Mouse (Mus musculus) midbrain, postnatal 0 days (tissue): ENCODE data around the gene Tspoap1. TPM values are rescaled to one million over a fixed set of nuclear protein-coding genes. Genes with fewer than 3 reads are reported as not detected.

Experiments
- ATAC-seq: fragments of 200-750 bp; cut with Nextera tagmentation; 2 replicates; pipeline ENCODE4 v1.8.0; 2017; ENCODE audit warnings: moderate number of reproducible peaks, mild to moderate bottlenecking, moderate TSS enrichment, moderate library complexity; ENCODE audit not compliant: low FRiP score
- DNase-seq: peaks from one replicate; pipeline ENCODE4 v3.0.0-alpha.2; 2015; ENCODE audit warnings: low spot score
- H3K27ac ChIP-seq: fragments of 300-500 bp; sonication (generic); 2 replicates; pipeline ENCODE4 v1.5.1; 2014; ENCODE audit warnings: low read depth, mild to moderate bottlenecking, low read length, mixed read lengths
- H3K27me3 ChIP-seq: fragments of 300-500 bp; sonication (generic); 2 replicates; pipeline ENCODE4 v1.6.1; 2014; ENCODE audit warnings: low read length, control low read depth, mixed read lengths; ENCODE audit not compliant: insufficient read depth
- H3K36me3 ChIP-seq: fragments of 300-500 bp; sonication (generic); 2 replicates; pipeline ENCODE4 v1.6.1; 2014; ENCODE audit warnings: low read length, control low read depth, mixed read lengths; ENCODE audit not compliant: insufficient read depth
- H3K4me1 ChIP-seq: fragments of 300-500 bp; sonication (generic); 2 replicates; pipeline ENCODE4 v1.6.1; 2014; ENCODE audit warnings: mild to moderate bottlenecking, control low read depth, antibody characterized with exemption, low read length, mixed read lengths; ENCODE audit not compliant: insufficient read depth
- H3K4me2 ChIP-seq: fragments of 300-500 bp; sonication (generic); 2 replicates; pipeline ENCODE4 v1.6.1; 2014; ENCODE audit warnings: low read depth, mild to moderate bottlenecking, low read length, mixed read lengths; ENCODE audit not compliant: poor library complexity, severe bottlenecking
- H3K4me3 ChIP-seq: fragments of 300-500 bp; sonication (generic); 2 replicates; pipeline ENCODE4 v1.5.1; 2014; ENCODE audit warnings: low read depth, mild to moderate bottlenecking, low read length, moderate library complexity
- H3K9ac ChIP-seq: fragments of 300-500 bp; sonication (generic); replicated peaks from 2 replicates; pipeline ENCODE4 v1.6.1; 2014; ENCODE audit warnings: mild to moderate bottlenecking, low read length, moderate library complexity, mixed read lengths; ENCODE audit not compliant: poor library complexity, severe bottlenecking
- H3K9me3 ChIP-seq: fragments of 300-500 bp; sonication (generic); 2 replicates; pipeline ENCODE4 v1.6.1; 2016; ENCODE audit warnings: low read length, control low read depth
- CTCF ChIP-seq: IDR thresholded peaks from 2 replicates; pipeline ENCODE4 v1.5.1; 2016; ENCODE audit warnings: antibody characterized with exemption, mild to moderate bottlenecking
- WGBS: fragments of 180-500 bp; shearing (Covaris S2); extraction: QIAGEN DNeasy Blood & Tissue Kit; methylation state at CpG from one replicate; pipeline ENCODE4 v1.1.7; 2014; 5-methylcytosine and 5-hydroxymethylcytosine counted together
- polyA plus RNA-seq: library from polyadenylated mRNA; unstranded; fragments of >200 nt; fragmentation: Nextera tagmentation; extraction: Ambion mirVana; gene quantifications from 2 replicates; pipeline ENCODE4 v1.2.1, GENCODE M21; 2015
- total RNA-seq: library from RNA; depleted of rRNA; stranded (reverse); fragments of >200 nt; gene quantifications from 2 replicates; pipeline ENCODE4 v1.2.3, GENCODE M21; 2014

The Tspoap1 gene
- total and polyA plus RNA-seq, 2 experiments from 2014 or later = 57.8 to 206 TPM

DNA sequence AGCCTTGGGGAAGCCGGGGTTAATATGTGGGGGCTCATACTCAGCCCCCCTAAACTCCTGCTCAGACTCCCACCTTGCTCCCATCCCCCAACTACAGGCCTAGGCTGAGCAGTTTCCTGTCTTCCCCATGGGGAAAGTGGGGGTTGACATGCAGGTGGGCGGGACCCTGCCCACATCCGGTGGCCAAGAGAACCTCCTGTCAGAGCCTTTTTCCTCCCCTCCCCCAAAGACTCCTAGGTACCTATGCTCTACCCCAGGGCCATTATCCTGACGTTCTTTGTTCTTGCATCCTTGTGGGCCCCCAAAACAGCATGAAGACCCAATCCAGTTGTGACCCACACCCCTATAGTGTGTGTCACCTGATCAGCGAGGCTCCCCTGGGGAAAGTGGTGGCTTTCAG is 5.7 kb upstream of the Tspoap1 start:
- Histone ChIP-seq H3K27ac (no peak overlapping the region), H3K27me3 (no peaks in the 10 kb centered on the region), H3K4me2 (no peak overlapping the region), H3K9me3 (no peaks in the 10 kb centered on the region), H3K4me1 (no peaks in the 10 kb centered on the region), H3K36me3 (no peaks in the 10 kb centered on the region), H3K9ac (no peak overlapping the region), H3K4me3 (no peak overlapping the region)
- ATAC-seq (no peak), DNase-seq (no peak)
- no peak for TF ChIP-seq CTCF
- WGBS = 72% methylated on average over 5 of the region's 5 CpGs

DNA sequence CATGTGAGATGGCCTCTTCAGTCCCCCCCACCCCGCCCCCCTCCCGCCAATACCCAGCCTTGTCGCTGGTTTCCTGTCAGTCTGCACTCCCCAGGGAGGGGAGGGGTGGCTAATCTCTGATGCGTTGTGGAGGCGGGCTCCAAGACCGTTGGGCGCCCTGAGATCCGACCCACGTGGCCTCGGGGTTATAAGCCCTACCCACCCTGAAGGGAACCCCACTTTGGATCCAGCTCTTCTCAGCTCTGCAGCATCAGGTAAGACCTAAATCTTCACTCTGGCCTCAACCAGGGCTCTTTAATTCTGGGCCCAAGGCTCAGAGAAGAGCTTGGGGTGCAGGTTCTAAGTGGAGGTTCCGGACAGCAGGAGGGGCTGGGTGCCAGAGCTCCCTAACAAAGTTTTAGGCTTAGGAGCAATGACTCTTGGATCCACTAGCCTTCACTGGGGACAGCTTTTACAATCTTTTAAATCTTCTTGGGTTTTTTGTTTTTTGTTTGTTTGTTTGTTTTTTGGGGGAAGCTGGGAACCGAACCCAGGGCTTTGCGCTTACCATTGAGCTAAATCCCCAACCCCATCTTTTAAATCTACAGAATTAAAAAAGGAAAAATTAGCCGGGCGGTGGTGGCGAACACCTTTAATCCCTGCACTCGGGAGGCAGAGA is 4.9 kb upstream of the Tspoap1 start:
- Histone ChIP-seq H3K27me3 (no peaks in the 10 kb centered on the region), H3K4me2 (no peak overlapping the region), H3K4me1 (no peaks in the 10 kb centered on the region), H3K27ac (no peak overlapping the region), H3K36me3 (no peaks in the 10 kb centered on the region), H3K4me3 (no peak overlapping the region), H3K9me3 (no peaks in the 10 kb centered on the region), H3K9ac (no peak overlapping the region)
- WGBS = 81% methylated on average over 15 of the region's 17 CpGs
- TF ChIP-seq CTCF = no peak
- DNase-seq (no peak), ATAC-seq (no peak)

DNA sequence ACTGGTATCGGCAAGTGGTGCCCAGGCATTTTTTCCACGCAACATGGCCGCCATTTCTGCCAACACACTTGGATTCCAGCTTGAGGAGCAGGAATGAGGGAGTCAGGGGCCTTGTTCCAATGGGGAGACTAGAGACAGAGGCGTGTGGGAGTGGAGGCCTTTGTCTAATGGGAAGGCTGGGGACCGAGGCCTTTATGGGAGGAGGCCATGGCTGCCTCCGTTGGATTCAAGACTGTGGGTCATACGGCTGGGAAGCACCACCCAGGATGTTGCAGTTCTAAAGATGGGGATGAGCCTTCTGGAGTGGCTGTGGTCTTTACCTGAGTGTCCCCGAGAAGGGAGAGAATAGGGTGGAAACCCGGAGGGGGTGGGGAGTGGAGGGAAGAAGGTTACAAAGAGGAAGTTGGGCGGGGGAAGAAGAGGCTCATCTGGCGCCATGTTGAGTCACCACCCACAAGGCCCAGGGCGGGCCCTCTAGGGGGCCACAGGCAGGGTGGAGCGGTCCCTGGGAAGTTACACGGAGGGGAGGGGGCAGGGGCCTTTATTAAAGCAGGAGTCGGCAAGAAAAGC is 4.0 kb upstream of the Tspoap1 start:
- no peak for TF ChIP-seq CTCF
- Histone ChIP-seq H3K4me2 (no peak overlapping the region), H3K9me3 (no peaks in the 10 kb centered on the region), H3K4me1 (no peaks in the 10 kb centered on the region; the same call in 1 of the 2 replicates), H3K27ac (no peak overlapping the region), H3K27me3 (no peaks in the 10 kb centered on the region), H3K36me3 (no peaks in the 10 kb centered on the region), H3K4me3 (no peak overlapping the region), H3K9ac (no peak overlapping the region)
- 81% methylated on average over 15 of the region's 15 CpGs for WGBS
- no peak for DNase-seq
- no peak for ATAC-seq

DNA sequence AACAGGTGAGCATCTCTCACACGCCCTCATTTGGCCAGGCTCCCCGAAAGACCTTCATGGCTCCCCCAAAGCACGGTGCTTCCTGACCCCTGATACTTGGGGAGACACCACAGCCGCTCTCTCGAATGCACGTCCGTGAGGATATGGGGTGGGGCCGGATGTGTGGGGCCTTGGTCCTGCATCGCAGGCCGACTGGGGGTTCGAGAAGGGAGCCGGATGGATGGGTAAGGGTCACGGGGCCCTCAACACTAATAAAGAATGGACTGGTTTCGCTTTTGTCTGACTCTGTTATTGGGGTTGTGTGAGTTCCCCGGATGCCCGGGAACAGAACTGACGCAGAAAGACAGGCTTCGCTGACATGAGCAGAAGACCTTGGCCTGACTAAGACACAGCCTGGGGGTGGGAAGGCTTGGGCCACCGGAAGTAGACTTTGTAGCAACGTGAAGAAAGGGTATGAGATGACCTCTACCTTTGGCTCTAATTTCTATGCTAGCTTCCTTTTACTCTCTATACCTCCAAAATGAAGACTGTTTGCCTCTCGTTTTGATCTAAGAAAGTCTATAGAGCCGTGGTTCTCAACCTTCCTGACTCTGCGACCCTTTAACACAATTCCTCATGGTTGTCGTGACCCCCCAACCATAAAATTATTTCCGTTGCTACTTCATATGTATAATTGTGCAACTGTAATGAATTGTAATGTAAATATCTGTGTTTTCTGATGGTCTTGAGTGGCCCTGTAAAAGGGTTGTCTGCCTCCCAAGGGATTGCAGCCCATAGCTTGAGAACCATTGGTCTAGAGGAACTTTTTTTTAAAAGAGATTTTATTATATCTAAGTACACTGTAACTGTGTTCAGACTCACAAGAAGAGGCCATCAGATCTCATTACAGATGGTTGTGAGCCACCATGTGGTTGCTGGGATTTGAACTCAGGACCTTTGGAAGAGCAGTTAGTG is 3.1 kb upstream of the Tspoap1 start:
- Histone ChIP-seq H3K36me3 (no peaks in the 10 kb centered on the region), H3K27ac (no peak overlapping the region), H3K4me1 (no peaks in the 10 kb centered on the region; the same call in 1 of the 2 replicates), H3K9me3 (no peaks in the 10 kb centered on the region), H3K4me2 (no peak overlapping the region), H3K4me3 (no peak overlapping the region), H3K9ac (no peak overlapping the region), H3K27me3 (no peaks in the 10 kb centered on the region)
- ATAC-seq (no peak), DNase-seq (no peak)
- no peak for TF ChIP-seq CTCF
- 89% methylated on average over 25 of the region's 25 CpGs for WGBS

DNA sequence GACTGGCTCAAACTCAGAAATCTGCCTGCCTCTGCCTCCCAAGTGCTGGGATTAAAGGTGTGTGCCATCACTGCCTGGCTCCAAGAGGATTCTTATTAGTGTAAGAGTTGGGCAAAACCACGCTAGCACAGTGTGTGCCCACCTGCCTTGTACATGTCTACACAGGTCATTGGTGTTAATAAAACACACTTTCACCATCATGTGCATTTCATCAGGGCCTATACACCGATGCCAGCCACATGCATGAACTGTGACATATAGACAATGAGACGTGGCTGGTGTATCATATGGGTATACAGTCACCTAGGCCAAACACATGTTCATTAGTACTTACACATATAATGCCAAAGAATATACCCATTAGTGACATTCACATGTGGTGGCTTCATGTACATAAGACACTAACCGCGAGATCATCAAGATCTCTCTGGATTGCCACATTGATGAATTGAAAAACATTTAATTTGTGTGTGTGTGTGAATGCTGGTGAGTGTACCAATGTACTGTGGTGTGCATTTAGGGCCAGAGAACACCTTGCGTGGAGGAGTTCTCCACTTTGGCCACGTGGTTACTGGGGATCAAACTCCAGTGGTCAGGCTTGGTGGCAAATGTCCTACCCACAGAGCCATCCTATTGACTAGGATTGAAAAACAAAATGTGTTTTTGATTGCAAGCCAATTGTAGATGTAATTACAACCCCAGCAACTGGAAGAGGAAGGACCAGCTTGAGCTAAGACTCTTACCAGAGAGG is 2.0 kb upstream of the Tspoap1 start:
- WGBS = 81% methylated on average over 7 of the region's 7 CpGs
- no peak overlapping the region for H3K4me3 ChIP-seq
- no peak overlapping the region for H3K27ac ChIP-seq
- H3K9ac ChIP-seq = no peak overlapping the region
- H3K9me3 ChIP-seq = no peaks in the 10 kb centered on the region
- no peaks in the 10 kb centered on the region for H3K36me3 ChIP-seq
- no peaks in the 10 kb centered on the region; the same call in 1 of the 2 replicates for H3K4me1 ChIP-seq
- H3K27me3 ChIP-seq = no peaks in the 10 kb centered on the region
- no peak for ATAC-seq
- no peak overlapping the region for H3K4me2 ChIP-seq
- no peak for TF ChIP-seq CTCF
- no peak for DNase-seq
